Mouse (Mus musculus) retina, postnatal 7 days (tissue): Measurements from ENCODE around the gene Akr1b8.
"Not testable (repeated sequence)": the region's sequence is repeated elsewhere in the genome, so short reads cannot be mapped to it uniquely, and the experiment has no call there.

Source experiments
- DNase-seq: peaks from one replicate; pipeline ENCODE4 v3.0.0-alpha.2; 2012; ENCODE audit warnings: low read depth, low spot score

Gene Akr1b8

GRCm38 (mm10) chr6:34353658-34354353 lies at the start of gene Akr1b8:
Gene Akr1b8 (plus strand): TSS chr6:34354119.
- no peak for DNase-seq

- no peak for DNase-seq
These were observed 49.2 kb upstream of the Akr1b8 start for GRCm38 (mm10) chr6:34304675-34305241.

GRCm38 (mm10) chr6:34306797-34307196 lies 47.1 kb upstream of the Akr1b8 start:
- DNase-seq: no peak

GRCm38 (mm10) chr6:34309526-34309925 lies 44.4 kb upstream of the Akr1b8 start:
- DNase-seq: no peak

- DNase-seq: no peak
These were observed 43.8 kb upstream of the Akr1b8 start for GRCm38 (mm10) chr6:34310023-34310595.

DNA sequence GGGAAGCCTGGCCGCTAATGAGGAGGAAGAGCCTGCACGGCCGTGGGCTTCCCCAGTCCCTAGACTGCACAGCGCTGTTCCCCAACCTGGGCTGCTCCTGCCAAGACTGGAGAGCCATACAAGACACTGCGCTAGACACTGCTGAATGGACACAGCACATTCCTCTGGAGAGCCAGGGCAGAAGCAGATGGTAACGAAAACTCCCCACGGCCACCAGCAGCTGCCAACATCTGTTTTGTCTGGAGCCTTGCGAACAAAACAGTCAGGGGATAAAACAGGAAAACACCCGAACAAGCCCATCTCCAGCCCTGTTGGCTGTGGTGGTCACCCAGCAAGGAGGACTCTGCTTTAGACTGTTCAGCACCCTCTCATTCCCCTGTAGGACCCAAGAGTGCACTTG lies 40.5 kb upstream of the Akr1b8 start:
- no peak for DNase-seq

DNA sequence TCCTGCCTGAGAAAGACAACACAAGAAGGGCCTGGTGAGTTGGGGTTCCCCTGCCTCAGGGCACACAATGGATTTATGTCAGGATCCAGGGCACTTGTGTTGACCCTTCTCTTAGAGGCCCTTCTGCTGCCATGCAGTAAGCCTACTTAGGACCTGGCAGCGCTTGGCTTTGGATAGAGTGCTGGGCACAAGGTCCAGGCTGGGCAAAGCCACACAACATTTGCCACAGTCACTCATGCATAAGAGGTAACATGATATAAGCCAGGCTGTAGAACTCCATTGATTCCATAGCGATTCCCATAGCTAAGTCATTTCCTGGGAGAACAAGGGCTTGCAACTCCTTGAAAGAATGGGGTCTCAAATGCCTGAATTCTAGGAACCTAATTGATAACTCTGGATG lies 40.0 kb upstream of the Akr1b8 start:
- DNase-seq: no peak

- DNase-seq: peak; percentile 88
These were observed 36.8 kb upstream of the Akr1b8 start, which contains the start of gene Akr1b3 for GRCm38 (mm10) chr6:34316854-34317771. Gene Akr1b3 (minus strand): TSS chr6:34317478.

GRCm38 (mm10) chr6:34318172-34318571 lies 35.7 kb upstream of the Akr1b8 start:
- no peak for DNase-seq

DNA sequence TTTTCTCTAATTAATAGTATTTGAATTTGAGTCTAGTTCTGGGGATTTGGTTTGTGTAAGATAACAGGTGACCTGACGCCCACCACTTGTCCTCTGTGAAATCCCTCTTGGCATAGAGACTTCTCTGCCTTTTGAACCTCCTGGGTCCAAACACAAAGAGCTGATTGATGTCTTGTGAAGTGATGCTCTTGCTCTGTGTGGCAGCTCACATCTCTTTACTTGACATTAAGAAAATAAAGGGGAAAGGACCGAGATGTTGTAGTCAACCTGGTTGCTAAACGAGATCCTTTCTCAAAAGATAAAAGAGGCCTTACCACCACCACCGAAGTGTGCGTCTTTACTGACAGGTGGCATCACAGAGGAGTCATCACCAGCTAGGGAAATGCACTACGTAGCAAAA lies 35.3 kb upstream of the Akr1b8 start:
- DNase-seq: no peak

GRCm38 (mm10) chr6:34322121-34322520 lies 31.8 kb upstream of the Akr1b8 start:
- no peak for DNase-seq

DNA sequence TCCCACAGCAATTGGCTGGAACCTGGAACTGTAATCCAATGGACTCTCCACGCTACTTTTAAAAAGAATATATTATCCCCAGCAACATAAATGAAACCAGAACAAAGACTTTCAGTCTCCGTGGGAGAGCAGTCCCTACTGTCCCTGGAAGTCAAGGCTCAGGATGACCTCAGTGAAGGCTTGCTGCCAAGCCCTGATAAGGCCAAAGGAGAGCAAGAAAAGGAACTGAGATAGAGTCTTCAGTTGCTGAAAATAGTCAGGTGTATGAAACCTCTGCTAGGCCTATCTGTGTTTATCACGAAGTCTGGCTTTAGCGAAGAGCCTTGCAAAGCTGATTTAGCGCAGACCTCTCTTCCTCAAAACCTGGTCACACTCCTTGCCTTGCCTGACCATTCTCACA lies 22.5 kb upstream of the Akr1b8 start:
- no peak for DNase-seq

DNA sequence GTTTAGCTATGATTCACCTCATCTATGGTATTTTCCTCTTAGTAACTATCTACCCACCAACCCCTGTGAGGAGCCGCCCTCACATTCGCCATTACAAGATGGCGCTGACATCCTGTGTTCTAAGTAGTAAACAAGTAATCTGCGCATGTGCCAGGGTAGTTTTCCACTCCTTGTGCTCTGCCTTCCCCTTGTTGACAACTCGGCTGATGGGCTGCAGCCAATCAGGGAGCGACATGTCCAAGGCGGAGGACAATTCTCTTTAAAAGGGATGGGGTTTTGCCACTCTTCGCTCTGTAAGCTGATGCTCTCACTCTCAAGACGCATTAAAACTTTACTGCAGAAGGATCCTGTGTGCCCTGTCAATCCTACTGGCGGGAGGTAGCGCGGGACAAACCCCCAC lies 22.1 kb upstream of the Akr1b8 start:
- not testable (repeated sequence) for DNase-seq

- no peak for DNase-seq
These were observed 19.2 kb upstream of the Akr1b8 start for GRCm38 (mm10) chr6:34334673-34335072.

GRCm38 (mm10) chr6:34337799-34338198 lies 16.1 kb upstream of the Akr1b8 start:
- no peak for DNase-seq

DNA sequence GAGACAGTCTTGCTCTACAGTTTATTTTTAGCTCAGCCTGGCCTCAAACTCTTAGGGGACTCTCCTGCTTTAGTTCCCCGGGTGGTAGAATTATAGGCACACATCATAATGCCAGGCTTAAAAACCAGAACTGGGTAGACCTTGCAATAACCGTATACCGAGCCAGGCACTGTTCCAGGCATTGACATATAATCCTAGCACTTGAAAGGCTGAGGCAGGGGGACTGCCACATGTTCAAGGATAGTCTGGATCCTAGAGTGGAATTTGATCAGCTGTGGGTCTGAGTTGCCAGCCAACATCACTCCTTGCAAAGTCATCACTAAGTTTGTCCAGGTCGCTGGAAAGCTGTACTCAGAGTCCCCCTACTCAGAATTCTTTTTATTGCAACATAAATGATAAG lies 11.9 kb upstream of the Akr1b8 start:
- no peak for DNase-seq

GRCm38 (mm10) chr6:34342476-34342875 lies 11.4 kb upstream of the Akr1b8 start:
- no peak for DNase-seq

DNA sequence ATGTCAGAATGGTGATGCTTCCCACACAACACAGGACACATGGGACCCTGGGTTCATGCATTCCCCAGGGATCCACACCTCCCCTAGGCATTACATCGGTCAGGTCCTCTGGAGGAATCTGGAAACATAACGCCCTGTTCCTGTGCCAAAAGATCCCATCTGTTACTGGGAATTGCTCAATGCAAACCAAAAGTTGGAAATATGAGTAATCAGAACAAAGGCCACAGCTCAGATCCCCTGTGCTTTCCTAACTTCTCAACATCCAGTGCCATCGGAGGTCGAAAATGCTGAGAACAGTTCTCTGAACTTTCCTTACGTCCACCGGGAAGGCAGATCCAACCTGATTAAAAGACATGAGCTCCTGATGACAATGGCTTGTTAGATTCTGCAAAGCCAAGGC lies 10.5 kb upstream of the Akr1b8 start:
- no peak for DNase-seq

DNA sequence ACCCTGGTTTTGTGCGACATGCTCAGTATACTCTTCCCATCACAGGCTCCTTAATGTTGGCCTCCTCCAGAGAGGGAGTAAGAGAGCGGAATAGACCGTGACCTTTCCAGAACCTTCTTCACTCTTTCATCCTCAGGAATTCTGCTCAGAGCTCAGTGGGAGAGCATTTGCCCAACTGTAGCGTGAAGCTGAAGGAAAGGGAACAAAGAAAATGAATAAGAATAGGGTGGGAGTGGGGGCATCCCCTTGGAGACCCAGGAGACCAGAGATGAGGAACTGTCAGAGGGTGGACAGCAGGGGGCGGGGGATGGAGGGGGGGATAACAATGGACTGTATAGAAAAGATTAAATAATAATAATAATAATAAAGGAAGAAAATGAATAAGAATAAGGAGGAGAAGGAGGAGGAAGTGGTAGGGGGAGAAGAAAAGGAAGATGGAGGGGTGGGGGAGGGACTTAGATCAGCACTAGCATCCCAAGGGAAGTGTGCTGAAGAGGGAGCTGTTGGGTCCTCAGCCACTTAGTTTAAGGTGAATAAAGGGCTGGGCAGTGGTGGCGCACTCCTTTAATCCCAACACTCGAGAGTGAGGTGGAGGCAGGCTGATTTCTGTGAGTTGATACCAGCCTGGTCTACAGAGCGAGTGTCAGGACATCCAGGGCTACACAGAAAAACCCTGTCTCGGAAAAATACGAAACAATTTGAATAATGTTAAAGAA lies 9.6 kb upstream of the Akr1b8 start:
- no peak for DNase-seq

DNA sequence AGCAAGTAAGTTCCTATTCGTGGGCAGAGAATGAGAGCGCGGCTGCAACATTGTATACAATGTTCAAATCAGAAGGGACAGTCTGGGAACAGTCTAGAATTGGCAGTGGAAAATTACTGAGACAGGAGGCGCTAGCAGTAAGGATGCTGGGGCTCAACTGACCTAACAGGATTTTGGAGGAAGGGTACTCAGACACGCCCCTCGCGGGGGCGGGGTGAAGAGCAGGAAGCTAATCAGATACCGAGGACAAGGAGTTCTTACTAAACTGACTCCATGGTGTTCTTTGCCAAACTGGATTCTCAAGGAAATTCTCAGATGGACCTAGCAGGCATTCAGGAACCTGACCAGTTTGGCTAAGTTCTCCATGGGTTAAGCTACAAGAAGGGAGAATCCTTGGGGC lies 9.0 kb upstream of the Akr1b8 start:
- DNase-seq: no peak

DNA sequence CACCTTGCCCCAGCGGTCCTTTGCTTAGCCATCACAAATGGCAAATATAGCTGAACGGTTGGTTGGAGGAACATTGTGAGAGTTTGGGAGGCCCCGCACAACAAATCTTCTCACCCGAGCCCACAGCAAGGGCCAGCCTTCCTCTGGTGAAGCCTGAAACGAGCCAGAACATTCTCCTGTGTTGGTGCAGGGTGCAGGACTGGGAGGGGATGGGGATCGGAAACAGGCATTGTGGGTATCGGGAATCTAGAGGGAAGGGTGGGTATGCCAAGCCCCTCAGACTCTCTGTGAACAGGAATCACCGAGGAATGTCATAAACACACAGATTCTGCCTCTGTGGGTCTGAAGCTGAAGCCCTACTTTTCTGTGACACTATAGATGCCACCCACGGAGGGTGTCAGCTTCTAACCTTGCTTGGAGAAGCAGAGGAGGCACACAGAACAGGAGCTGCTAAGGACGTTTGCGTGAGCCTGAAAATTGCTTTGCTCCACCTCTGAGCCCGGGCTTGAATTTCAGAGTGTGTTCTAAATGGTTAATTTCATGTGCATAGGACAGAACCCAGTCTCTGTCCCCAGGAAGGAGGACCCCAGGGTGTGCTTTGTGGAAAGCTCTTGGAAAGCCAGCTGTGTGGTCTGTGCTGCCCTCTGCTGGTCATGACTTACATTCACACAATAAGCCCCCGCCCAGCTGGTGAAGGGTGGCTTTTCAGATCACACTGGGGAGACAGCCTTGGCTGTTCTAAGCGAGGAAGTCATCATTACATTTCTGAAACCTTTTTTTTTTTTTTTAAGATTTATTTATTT lies 7.6 kb upstream of the Akr1b8 start:
- peak; percentile 76 for DNase-seq
